Mouse (Mus musculus) liver, adult 2 months (tissue): ENCODE measurements around the gene Mylk. TPM values are rescaled to one million over a fixed set of nuclear protein-coding genes. Genes with fewer than 3 reads are reported as not detected.

Experiments used
- DNase-seq: peaks from one replicate; pipeline ENCODE4 v3.0.0-alpha.2; 2011; ENCODE audit warnings: low read depth, low spot score; ENCODE audit errors: extremely low read depth
- H3K27ac ChIP-seq: fragments of 200-500 bp; replicated peaks from 2 replicates; pipeline ENCODE4 v1.5.1; 2012; ENCODE audit warnings: low read depth, mild to moderate bottlenecking, control low read depth, inconsistent platforms, low read length; ENCODE audit not compliant: insufficient read depth
- H3K27me3 ChIP-seq: fragments of 200-500 bp; 2 replicates; pipeline ENCODE4 v1.6.1; 2012; ENCODE audit warnings: mild to moderate bottlenecking, moderate library complexity, low read length, inconsistent platforms; ENCODE audit not compliant: control insufficient read depth, insufficient read depth
- H3K36me3 ChIP-seq: fragments of 200-500 bp; 2 replicates; pipeline ENCODE4 v1.6.1; 2012; ENCODE audit warnings: low read length, inconsistent platforms; ENCODE audit not compliant: control insufficient read depth, insufficient read depth
- H3K4me1 ChIP-seq: fragments of 200-500 bp; 2 replicates; pipeline ENCODE4 v1.6.1; 2011; ENCODE audit warnings: low read length; ENCODE audit not compliant: control insufficient read depth, insufficient read depth
- H3K4me3 ChIP-seq: fragments of 200-500 bp; 2 replicates; pipeline ENCODE4 v1.5.1; 2011; ENCODE audit warnings: low read depth, mild to moderate bottlenecking, control low read depth, low read length, moderate library complexity; ENCODE audit not compliant: insufficient read depth
- H3K79me2 ChIP-seq: fragments of 200-500 bp; 2 replicates; pipeline ENCODE4 v1.6.1; 2012; ENCODE audit warnings: inconsistent platforms, mild to moderate bottlenecking, low read length, moderate library complexity; ENCODE audit not compliant: control insufficient read depth, insufficient read depth
- H3K9ac ChIP-seq: fragments of 200-500 bp; 2 replicates; pipeline ENCODE4 v1.6.1; 2012; ENCODE audit warnings: low read depth, mild to moderate bottlenecking, control low read depth, inconsistent platforms, low read length
- CTCF ChIP-seq: fragments of 200-500 bp; IDR thresholded peaks from 2 replicates; pipeline ENCODE4 v1.5.1; 2011; ENCODE audit warnings: low read depth, low read length, control low read depth
- POLR2A ChIP-seq: fragments of 200-500 bp; IDR thresholded peaks from 2 replicates; pipeline ENCODE4 v1.6.1; 2011; ENCODE audit warnings: low read length, control low read depth; ENCODE audit not compliant: insufficient read depth; ENCODE audit errors: extremely low read depth
- WGBS: fragments of 180-500 bp; shearing (Covaris S2); methylation state at CpG from one replicate; pipeline ENCODE4 v1.1.7; 2018; 5-methylcytosine and 5-hydroxymethylcytosine counted together
- polyA plus RNA-seq: library from polyadenylated mRNA; depleted of rRNA; stranded (reverse); fragments of >200 nt; gene quantifications from 2 replicates; pipeline ENCODE4 v1.2.3, GENCODE M21; 2012
- total RNA-seq: library from RNA; depleted of rRNA; stranded (reverse); fragments of >200 nt; gene quantifications from 2 replicates; pipeline ENCODE4 v1.2.3, GENCODE M21; 2014

The Mylk gene
- total and polyA plus RNA-seq, 2 experiments = 33.0 to 37.7 TPM

- Histone ChIP-seq H3K27ac (peak overlapping the region; percentile 30; the same call in 1 of the 2 replicates), H3K9ac (no peak overlapping the region), H3K79me2 (no peaks in the 10 kb centered on the region), H3K4me1 (peaks cover 24% of the 10 kb centered on the region), H3K27me3 (no peaks in the 10 kb centered on the region), H3K36me3 (peaks cover 6% of the 10 kb centered on the region; the same call in 1 of the 2 replicates), H3K4me3 (no peak overlapping the region)
- DNase-seq = peak; percentile 96
- 5% methylated on average over 9 of the region's 9 CpGs for WGBS
- TF ChIP-seq POLR2A = no peak
- TF ChIP-seq CTCF = no peak
Observed at GRCm38 (mm10) chr16:34958667-34959066, 213.7 kb downstream of the Mylk start.

- Histone ChIP-seq H3K27me3 (no peaks in the 10 kb centered on the region), H3K79me2 (no peaks in the 10 kb centered on the region), H3K4me3 (no peak overlapping the region), H3K4me1 (peaks cover 24% of the 10 kb centered on the region), H3K27ac (peak overlapping the region; percentile 52), H3K9ac (no peak overlapping the region), H3K36me3 (peaks cover 8% of the 10 kb centered on the region; the same call in 1 of the 2 replicates)
- DNase-seq = no peak
- TF ChIP-seq POLR2A = no peak
- no peak for TF ChIP-seq CTCF
- 90% methylated on average over 5 of the region's 5 CpGs for WGBS
Observed at GRCm38 (mm10) chr16:34959261-34959660, 214.3 kb downstream of the Mylk start.

GRCm38 (mm10) chr16:34960243-34960642 is 215.2 kb downstream of the Mylk start:
- Histone ChIP-seq H3K79me2 (no peaks in the 10 kb centered on the region), H3K4me3 (no peak overlapping the region), H3K27ac (peak overlapping the region; percentile 20), H3K27me3 (no peaks in the 10 kb centered on the region), H3K9ac (no peak overlapping the region), H3K4me1 (peaks cover 29% of the 10 kb centered on the region), H3K36me3 (peaks cover 11% of the 10 kb centered on the region; the same call in 1 of the 2 replicates)
- DNase-seq = peak; percentile 70
- WGBS = 58% methylated on average over 5 of the region's 5 CpGs
- TF ChIP-seq POLR2A = no peak
- no peak for TF ChIP-seq CTCF

- whole genome bisulfite sequencing = 75% methylated on average over 9 of the region's 9 CpGs
- Histone ChIP-seq H3K36me3 (peaks cover 11% of the 10 kb centered on the region; the same call in 1 of the 2 replicates), H3K27me3 (no peaks in the 10 kb centered on the region), H3K9ac (no peak overlapping the region), H3K79me2 (no peaks in the 10 kb centered on the region), H3K27ac (no peak overlapping the region; the same call in 1 of the 2 replicates), H3K4me1 (peaks cover 30% of the 10 kb centered on the region), H3K4me3 (no peak overlapping the region)
- no peak for DNase-seq
- no peak for TF ChIP-seq POLR2A
- TF ChIP-seq CTCF = no peak
Observed at GRCm38 (mm10) chr16:34960866-34961582, 216.0 kb downstream of the Mylk start.

GRCm38 (mm10) chr16:34962322-34962721 is 217.3 kb downstream of the Mylk start:
- H3K79me2 ChIP-seq = no peaks in the 10 kb centered on the region
- WGBS = 75% methylated on average over 4 of the region's 4 CpGs
- H3K9ac ChIP-seq = no peak overlapping the region
- TF ChIP-seq POLR2A (no peak), CTCF (no peak)
- peaks cover 30% of the 10 kb centered on the region for H3K4me1 ChIP-seq
- DNase-seq = no peak
- no peak overlapping the region for H3K27ac ChIP-seq
- no peak overlapping the region for H3K4me3 ChIP-seq
- peaks cover 9% of the 10 kb centered on the region; the same call in 1 of the 2 replicates for H3K36me3 ChIP-seq
- no peaks in the 10 kb centered on the region for H3K27me3 ChIP-seq

- Histone ChIP-seq H3K79me2 (no peaks in the 10 kb centered on the region), H3K9ac (no peak overlapping the region), H3K27me3 (no peaks in the 10 kb centered on the region), H3K27ac (no peak overlapping the region), H3K4me1 (peaks cover 25% of the 10 kb centered on the region), H3K4me3 (no peak overlapping the region), H3K36me3 (peaks cover 9% of the 10 kb centered on the region; the same call in 1 of the 2 replicates)
- WGBS = 56% methylated on average over 4 of the region's 4 CpGs
- DNase-seq = no peak
- no peak for TF ChIP-seq POLR2A
- TF ChIP-seq CTCF = no peak
Observed at GRCm38 (mm10) chr16:34963008-34963407, 218.0 kb downstream of the Mylk start.
